Mouse (Mus musculus): ENCODE data around the gene Hist1h2bb.

Gene Hist1h2bb

DNA sequence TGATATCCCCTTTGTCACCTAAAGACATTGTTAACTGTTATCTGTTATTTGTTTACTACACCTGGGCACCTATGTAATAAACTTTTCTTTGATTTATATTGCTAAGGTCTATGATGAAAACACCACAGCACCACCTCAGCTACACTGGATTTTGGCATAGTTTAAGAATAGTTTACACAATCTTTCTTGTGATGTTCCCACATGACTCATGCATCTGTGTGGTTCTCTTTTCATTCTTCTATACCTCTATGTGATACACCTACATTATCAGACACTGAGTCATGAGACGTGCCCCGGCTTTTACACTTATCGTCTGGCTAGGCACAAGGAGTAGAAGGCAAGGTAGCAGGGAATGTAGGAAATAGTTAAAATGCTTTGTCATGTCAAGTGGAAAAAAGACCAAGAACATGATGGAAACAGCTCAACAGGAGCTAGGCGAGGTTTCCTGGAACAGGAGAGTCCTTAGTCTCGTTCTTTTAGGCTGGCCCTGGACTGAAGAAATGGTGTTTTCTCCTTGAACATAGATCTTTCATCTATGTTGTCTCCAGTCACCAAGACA lies 3.1 kb downstream of the Hist1h2bb start:
- DNase-seq (ENCODE audit: low spot score in 2 of 2) = no peak

DNA sequence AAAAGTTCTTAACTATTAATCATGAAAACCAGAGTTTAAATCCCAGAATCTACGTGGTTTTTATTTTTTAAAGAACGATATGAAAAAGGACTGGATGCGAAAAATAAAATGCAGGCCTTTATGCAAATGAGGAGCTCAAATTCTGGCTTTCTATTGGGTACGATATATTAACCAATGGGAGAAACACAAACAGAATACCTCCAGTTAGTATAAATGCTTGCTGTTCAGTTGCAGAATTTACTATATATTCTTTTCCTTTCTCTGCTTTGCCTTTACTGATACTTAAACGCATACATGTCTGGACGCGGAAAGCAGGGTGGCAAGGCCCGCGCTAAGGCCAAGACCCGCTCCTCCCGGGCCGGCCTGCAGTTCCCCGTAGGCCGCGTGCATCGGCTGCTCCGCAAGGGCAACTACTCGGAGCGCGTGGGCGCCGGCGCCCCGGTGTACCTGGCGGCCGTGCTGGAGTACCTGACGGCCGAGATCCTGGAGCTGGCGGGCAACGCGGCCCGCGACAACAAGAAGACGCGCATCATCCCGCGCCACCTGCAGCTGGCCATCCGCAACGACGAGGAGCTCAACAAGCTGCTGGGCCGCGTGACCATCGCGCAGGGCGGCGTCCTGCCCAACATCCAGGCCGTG lies 4.4 kb downstream of the Hist1h2bb start, which contains the start of gene Hist1h2ab:
TSS of gene Hist1h2ab (plus strand) at position 288 of the 639 bp plus-strand sequence.
- DNase-seq (ENCODE audit: low spot score in 2 of 2) = peak in 1 of 2 experiments; percentile 51

GRCm38 (mm10) chr13:23751478-23751956 lies 5.0 kb downstream of the Hist1h2bb start:
- DNase-seq (ENCODE audit: low spot score in 2 of 2) = no peak

- DNase-seq (ENCODE audit: low spot score in 2 of 2) = peak; percentile 49 to 73
Observed at GRCm38 (mm10) chr13:23752067-23752741, 5.7 kb downstream of the Hist1h2bb start, which contains the start of gene Hist1h3b. Hist1h3b (plus strand) TSS chr13:23752267.

DNA sequence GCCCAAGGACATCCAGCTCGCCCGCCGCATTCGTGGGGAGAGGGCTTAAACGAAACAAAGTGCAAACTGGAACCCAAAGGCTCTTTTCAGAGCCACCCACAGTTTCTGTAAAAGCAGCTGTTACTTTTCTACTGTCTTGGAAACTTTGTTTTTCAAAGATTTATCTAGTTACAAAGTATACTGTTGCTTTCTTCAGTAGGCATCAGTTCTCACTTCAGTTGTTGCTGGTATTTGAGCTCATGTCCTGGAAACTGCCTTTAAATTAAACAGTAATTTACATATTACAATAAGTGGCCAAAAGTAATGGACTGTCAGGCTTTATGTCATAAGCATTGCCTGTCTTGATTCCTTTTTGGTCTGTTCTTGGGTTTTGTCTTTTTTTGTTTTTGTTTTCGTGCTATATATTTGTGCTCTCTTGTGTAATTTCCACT lies 6.2 kb downstream of the Hist1h2bb start:
- DNase-seq (ENCODE audit: low spot score in 2 of 2) = no peak

DNA sequence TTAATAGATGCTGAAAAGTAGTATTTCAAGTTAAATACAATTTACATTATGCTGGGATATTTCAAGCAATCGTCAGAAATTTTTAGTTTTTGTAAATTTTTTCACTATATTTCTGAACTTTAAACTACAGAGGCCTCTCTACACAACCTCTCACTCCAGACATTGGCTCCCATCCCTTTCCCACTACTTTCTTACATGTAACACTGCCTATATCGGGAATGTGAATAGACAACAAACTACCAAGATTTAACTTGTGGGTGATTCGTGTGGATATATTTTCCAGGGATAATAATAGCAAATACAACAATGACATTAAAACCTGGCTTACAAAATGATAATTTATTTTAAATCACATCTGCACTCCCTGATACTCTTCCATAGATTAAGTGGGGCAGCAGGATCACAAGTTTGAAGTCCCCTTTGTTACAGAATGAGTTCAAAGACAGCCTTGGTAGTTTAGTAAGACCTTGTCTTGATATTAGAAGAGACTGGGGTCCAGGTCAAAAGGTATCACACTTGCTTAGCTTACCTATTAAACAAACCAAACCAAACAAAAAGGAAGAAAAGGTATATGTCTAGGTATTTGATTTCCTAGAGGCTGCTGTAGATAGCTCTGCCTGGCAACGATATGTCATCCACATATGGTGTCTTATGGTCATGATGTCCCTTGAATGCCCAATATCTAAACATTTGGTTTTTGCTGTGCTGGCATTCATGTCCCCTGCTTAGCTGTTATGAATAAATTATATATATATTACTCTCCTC lies 7.0 kb downstream of the Hist1h2bb start:
- DNase-seq (ENCODE audit: low spot score in 2 of 2) = no peak

DNA sequence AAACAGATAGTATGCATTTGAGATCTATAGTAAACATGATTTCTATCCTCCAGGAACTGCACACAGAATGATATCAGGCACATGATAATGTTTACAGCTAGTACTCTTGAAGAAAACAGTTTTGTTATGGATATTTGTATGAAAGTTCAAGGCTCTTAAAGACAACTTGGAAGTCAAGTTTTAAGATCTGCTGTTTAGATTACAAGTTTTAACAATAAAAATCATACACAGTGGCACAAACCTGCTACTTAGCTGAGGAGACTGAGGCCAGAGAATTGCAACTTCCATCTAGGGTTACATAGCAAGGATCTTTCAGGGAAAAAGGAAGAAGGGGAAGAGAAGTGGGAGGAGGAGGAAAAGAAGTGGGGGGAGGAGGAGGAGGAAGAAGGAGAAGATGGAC lies 8.5 kb downstream of the Hist1h2bb start:
- no peak for DNase-seq (ENCODE audit: low spot score in 2 of 2)

- DNase-seq (ENCODE audit: low spot score in 2 of 2) = peak; percentile 83 to 86
Observed at GRCm38 (mm10) chr13:23756790-23757189, 10.3 kb downstream of the Hist1h2bb start, which contains the start of gene Hist1h4b. Hist1h4b (plus strand) TSS chr13:23757013.

- no peak for DNase-seq (ENCODE audit: low spot score in 2 of 2)
Observed at GRCm38 (mm10) chr13:23757211-23757773, 10.8 kb downstream of the Hist1h2bb start.

- DNase-seq (ENCODE audit: low spot score in 2 of 2) = no peak
Observed at GRCm38 (mm10) chr13:23757921-23758320, 11.4 kb downstream of the Hist1h2bb start.

DNA sequence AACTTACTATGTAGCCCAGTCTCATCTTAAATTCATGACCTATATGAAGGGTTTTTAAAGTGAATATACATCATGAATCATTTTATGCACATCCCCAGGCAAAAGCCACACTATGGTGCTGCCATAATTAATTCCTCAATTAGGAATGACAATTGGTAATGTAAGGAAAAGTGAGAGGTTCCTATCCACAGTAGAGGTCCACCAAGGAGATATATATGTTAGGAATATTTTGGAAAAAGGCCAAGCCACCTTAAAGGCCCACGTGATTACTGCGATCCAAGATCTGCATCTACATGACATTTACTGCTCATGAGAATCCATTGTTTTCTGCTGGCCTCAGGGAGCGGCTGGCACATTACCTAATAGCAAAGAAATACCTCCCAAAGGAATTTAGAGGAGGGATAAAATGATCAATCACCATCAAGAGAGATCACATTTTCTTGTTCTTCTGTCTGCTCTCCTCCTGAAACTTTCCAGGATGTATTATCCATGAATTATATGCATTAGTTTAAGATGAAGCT lies 12.8 kb downstream of the Hist1h2bb start:
- DNase-seq (ENCODE audit: low spot score in 2 of 2) = no peak

GRCm38 (mm10) chr13:23759916-23760239 lies 13.3 kb downstream of the Hist1h2bb start:
- no peak for DNase-seq (ENCODE audit: low spot score in 2 of 2)

- DNase-seq (ENCODE audit: low spot score in 2 of 2) = no peak
Observed at GRCm38 (mm10) chr13:23760240-23760971, 13.9 kb downstream of the Hist1h2bb start.

GRCm38 (mm10) chr13:23760972-23761864 lies 14.7 kb downstream of the Hist1h2bb start, which contains the start of gene Hist1h4a:
Hist1h4a (minus strand) TSS chr13:23761230.
- peak; percentile 97 for DNase-seq (ENCODE audit: low spot score in 2 of 2)

- DNase-seq (ENCODE audit: low spot score in 2 of 2) = peak; percentile 74 to 87
Observed at GRCm38 (mm10) chr13:23761871-23762821, 15.6 kb downstream of the Hist1h2bb start, which contains the start of gene Hist1h3a. Hist1h3a (minus strand) TSS chr13:23762386.

GRCm38 (mm10) chr13:23763242-23763585 lies 16.7 kb downstream of the Hist1h2bb start:
- DNase-seq (ENCODE audit: low spot score in 2 of 2) = no peak

DNA sequence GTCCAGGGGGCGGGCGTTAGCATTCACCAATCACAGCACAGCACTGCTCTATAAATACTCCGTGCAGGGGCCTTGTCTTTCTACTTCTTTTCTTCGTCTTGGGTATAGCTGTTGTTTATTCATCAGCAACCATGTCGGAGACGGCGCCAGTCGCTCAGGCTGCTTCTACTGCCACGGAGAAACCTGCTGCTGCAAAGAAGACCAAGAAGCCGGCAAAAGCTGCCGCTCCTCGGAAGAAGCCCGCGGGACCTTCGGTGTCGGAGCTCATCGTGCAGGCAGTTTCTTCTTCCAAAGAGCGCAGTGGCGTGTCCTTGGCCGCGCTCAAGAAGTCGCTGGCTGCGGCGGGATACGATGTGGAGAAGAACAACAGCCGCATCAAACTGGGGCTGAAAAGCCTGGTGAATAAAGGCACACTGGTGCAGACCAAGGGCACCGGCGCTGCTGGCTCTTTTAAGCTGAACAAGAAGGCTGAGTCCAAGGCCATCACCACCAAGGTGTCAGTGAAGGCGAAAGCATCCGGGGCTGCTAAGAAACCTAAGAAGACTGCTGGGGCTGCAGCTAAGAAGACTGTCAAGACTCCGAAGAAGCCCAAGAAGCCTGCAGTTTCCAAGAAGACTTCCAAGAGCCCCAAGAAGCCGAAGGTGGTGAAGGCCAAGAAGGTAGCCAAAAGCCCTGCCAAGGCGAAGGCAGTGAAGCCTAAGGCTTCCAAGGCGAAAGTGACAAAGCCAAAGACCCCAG lies 17.2 kb downstream of the Hist1h2bb start, which contains the start of gene Hist1h1a:
TSS of gene Hist1h1a (plus strand) at position 81 of the 738 bp plus-strand sequence.
- DNase-seq (ENCODE audit: low spot score in 2 of 2) = peak; percentile 78 to 80

Measured in heart, adult 9 months (tissue).